Mouse (Mus musculus) myocyte (in vitro differentiated cells): ENCODE measurements around the gene Sppl2a.

ENCODE experiments used
- CEBPB ChIP-seq: IDR thresholded peaks from 2 replicates; pipeline ENCODE4 v1.6.1; 2011; ENCODE audit warnings: mild to moderate bottlenecking, moderate library complexity; ENCODE audit not compliant: poor library complexity, insufficient read depth, severe bottlenecking
- E2F4 ChIP-seq: IDR thresholded peaks from one replicate; pipeline ENCODE4 v1.6.1; 2011; ENCODE audit warnings: mild to moderate bottlenecking, control low read depth, moderate library complexity; ENCODE audit not compliant: insufficient read depth
- MYOG ChIP-seq, 3 experiments: IDR thresholded peaks; one replicate each; pipeline ENCODE4 v1.6.1; 2011; ENCODE audit warnings: control low read depth in 2 of 3, low read depth in 2 of 3, mild to moderate bottlenecking in 2 of 3; ENCODE audit not compliant: insufficient read length in 2 of 3, control insufficient read depth in 1 of 3, insufficient read depth in 1 of 3
- POLR2A ChIP-seq: IDR thresholded peaks from one replicate; pipeline ENCODE4 v1.6.1; 2011; ENCODE audit warnings: low read depth, mild to moderate bottlenecking, control low read depth, moderate library complexity; ENCODE audit not compliant: insufficient read length

GRCm38 (mm10) chr2:126891743-126892142 lies 41.3 kb downstream of the Sppl2a start:
- TF ChIP-seq POLR2A (no peak), E2F4 (no peak), MYOG (IDR thresholded peaks at IDR 0.05; ENCODE audit: control insufficient read depth in 1 of 3, insufficient read depth in 1 of 3, insufficient read length in 2 of 3, low read depth in 2 of 3) (no peak), CEBPB (no peak)
